Mouse (Mus musculus) stomach, embryonic 15.5 days (tissue): ENCODE results near the gene Gstp3. TPM values are rescaled to one million over a fixed set of nuclear protein-coding genes. Genes with fewer than 3 reads are reported as not detected.

Experiments used
- ATAC-seq: fragments of 200-750 bp; cut with Nextera tagmentation; 2 replicates; pipeline ENCODE4 v1.8.0; 2017; ENCODE audit warnings: low read depth, moderate number of reproducible peaks, moderate TSS enrichment; ENCODE audit not compliant: insufficient read depth, low FRiP score
- H3K27ac ChIP-seq: fragments of 300-500 bp; sonication (generic); 2 replicates; pipeline ENCODE4 v1.5.1; 2015; ENCODE audit warnings: mild to moderate bottlenecking, inconsistent platforms
- H3K27me3 ChIP-seq: fragments of 300-500 bp; sonication (generic); replicated peaks from 2 replicates; pipeline ENCODE4 v1.6.1; 2015; ENCODE audit warnings: inconsistent platforms
- H3K36me3 ChIP-seq: fragments of 300-500 bp; sonication (generic); 2 replicates; pipeline ENCODE4 v1.6.1; 2015; ENCODE audit warnings: inconsistent platforms
- H3K4me1 ChIP-seq: fragments of 300-500 bp; sonication (generic); 2 replicates; pipeline ENCODE4 v1.6.1; 2015; ENCODE audit warnings: inconsistent platforms
- H3K4me2 ChIP-seq: fragments of 300-500 bp; sonication (generic); 2 replicates; pipeline ENCODE4 v1.6.1; 2015; ENCODE audit warnings: mild to moderate bottlenecking, inconsistent platforms
- H3K4me3 ChIP-seq: fragments of 300-500 bp; sonication (generic); replicated peaks from 2 replicates; pipeline ENCODE4 v1.5.1; 2015; ENCODE audit warnings: inconsistent platforms
- H3K9ac ChIP-seq: fragments of 300-500 bp; sonication (generic); 2 replicates; pipeline ENCODE4 v1.6.1; 2015; ENCODE audit warnings: inconsistent platforms
- H3K9me3 ChIP-seq: fragments of 300-500 bp; sonication (generic); 2 replicates; pipeline ENCODE4 v1.6.1; 2016; ENCODE audit warnings: inconsistent platforms
- WGBS: fragments of 180-500 bp; shearing (Covaris S2); methylation state at CpG from one replicate; pipeline ENCODE4 v1.1.7; 2015; 5-methylcytosine and 5-hydroxymethylcytosine counted together
- polyA plus RNA-seq: library from polyadenylated mRNA; unstranded; fragments of >200 nt; fragmentation: Nextera tagmentation; extraction: Ambion mirVana; gene quantifications from 2 replicates; pipeline ENCODE4 v1.2.1, GENCODE M21; 2015

Gstp3 gene
- polyA plus RNA-seq, 1 experiment from 2014 or later, result 7.1 TPM

DNA sequence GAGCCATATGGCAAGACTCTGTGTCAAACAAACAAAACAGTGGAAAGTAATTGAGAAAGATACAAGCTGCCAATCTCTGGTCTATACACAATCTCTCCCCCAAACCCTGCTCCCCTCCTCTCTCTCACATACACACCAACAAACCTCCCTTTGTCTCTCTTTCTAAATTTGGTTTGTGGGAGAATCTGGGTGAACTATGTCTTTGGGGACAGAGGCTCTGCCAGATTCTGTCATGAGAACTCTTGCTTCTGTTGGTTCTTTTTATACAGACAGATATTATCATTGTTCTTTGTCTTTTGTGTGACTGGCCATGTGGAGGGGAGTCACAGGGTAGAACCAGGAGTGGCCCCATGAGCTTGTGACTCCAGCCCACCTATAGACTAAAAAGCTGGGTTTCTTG, 31.8 kb downstream of the Gstp3 start:
- Histone ChIP-seq H3K9me3 (no peaks in the 10 kb centered on the region), H3K4me2 (no peak overlapping the region), H3K36me3 (no peaks in the 10 kb centered on the region), H3K27ac (no peak overlapping the region), H3K4me3 (no peak overlapping the region), H3K9ac (no peak overlapping the region), H3K27me3 (no peaks in the 10 kb centered on the region), H3K4me1 (peaks cover 2% of the 10 kb centered on the region; the same call in 1 of the 2 replicates)
- ATAC-seq, result no peak

DNA sequence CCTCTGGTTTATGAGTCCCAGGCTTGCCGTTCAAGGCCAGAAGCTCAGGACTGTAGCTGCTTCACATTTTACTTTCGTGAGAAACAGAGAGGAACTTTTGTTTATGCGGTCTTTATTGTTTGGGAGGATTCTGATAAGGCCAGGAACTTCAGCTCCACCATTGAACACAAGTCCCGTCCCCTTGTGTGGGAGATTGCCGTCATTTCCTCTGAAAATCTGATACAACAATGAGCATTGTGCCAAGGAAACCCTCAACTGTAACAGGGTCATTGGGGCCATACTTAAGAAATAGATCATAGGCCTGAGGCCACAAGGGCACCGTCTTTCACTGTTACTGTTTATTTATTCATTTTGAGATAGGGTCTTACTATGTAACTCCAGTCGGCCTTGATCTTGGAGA, 36.2 kb downstream of the Gstp3 start:
- H3K27ac ChIP-seq, result no peak overlapping the region
- no peaks in the 10 kb centered on the region for H3K9me3 ChIP-seq
- 62% methylated on average over 7 of the region's 7 CpGs for WGBS
- H3K4me3 ChIP-seq, result no peak overlapping the region
- H3K36me3 ChIP-seq, result no peaks in the 10 kb centered on the region
- peaks cover 9% of the 10 kb centered on the region; the same call in 1 of the 2 replicates for H3K4me1 ChIP-seq
- no peaks in the 10 kb centered on the region for H3K27me3 ChIP-seq
- ATAC-seq, result no peak
- H3K4me2 ChIP-seq, result no peak overlapping the region
- no peak overlapping the region for H3K9ac ChIP-seq

- no peak overlapping the region for H3K9ac ChIP-seq
- H3K4me3 ChIP-seq, result no peak overlapping the region
- 29% methylated on average over 18 of the region's 18 CpGs for WGBS
- H3K4me2 ChIP-seq, result peak overlapping the region; percentile 8; the same call in 1 of the 2 replicates
- H3K9me3 ChIP-seq, result no peaks in the 10 kb centered on the region
- H3K36me3 ChIP-seq, result no peaks in the 10 kb centered on the region
- peaks cover 9% of the 10 kb centered on the region; the same call in 1 of the 2 replicates for H3K4me1 ChIP-seq
- 0 out of 2 replicates have a peak overlapping the region, but pooled peaks have one; percentile 16 for H3K27ac ChIP-seq
- no peaks in the 10 kb centered on the region for H3K27me3 ChIP-seq
- peak; percentile 79 for ATAC-seq
Measured at GRCm38 (mm10) chr19:4018743-4019583, 40.4 kb downstream of the Gstp3 start.

- ATAC-seq, result no peak
- H3K4me3 ChIP-seq, result no peak overlapping the region
- WGBS, result 53% methylated on average over 10 of the region's 10 CpGs
Measured at GRCm38 (mm10) chr19:4017921-4018587, 41.3 kb downstream of the Gstp3 start.

GRCm38 (mm10) chr19:4015635-4016034, 43.7 kb downstream of the Gstp3 start:
- Histone ChIP-seq H3K9ac (no peak overlapping the region), H3K4me1 (peaks cover 23% of the 10 kb centered on the region), H3K27ac (no peak overlapping the region), H3K27me3 (no peaks in the 10 kb centered on the region), H3K9me3 (no peaks in the 10 kb centered on the region), H3K36me3 (peaks cover 4% of the 10 kb centered on the region; the same call in 1 of the 2 replicates), H3K4me2 (no peak overlapping the region), H3K4me3 (no peak overlapping the region)
- WGBS, result 60% methylated on average over 5 of the region's 5 CpGs
- no peak for ATAC-seq

More at GRCm38 (mm10) chr19:4017921-4018587, 41.3 kb downstream of the Gstp3 start:
- Histone ChIP-seq H3K9me3 (no peaks in the 10 kb centered on the region), H3K9ac (no peak overlapping the region), H3K36me3 (no peaks in the 10 kb centered on the region), H3K4me2 (no peak overlapping the region), H3K27ac (no peak overlapping the region), H3K27me3 (no peaks in the 10 kb centered on the region), H3K4me1 (peaks cover 10% of the 10 kb centered on the region)

GRCm38 (mm10) chr19:4014802-4015201, 44.6 kb downstream of the Gstp3 start:
- H3K9ac ChIP-seq, result no peak overlapping the region
- no peaks in the 10 kb centered on the region for H3K9me3 ChIP-seq
- H3K27me3 ChIP-seq, result no peaks in the 10 kb centered on the region
- H3K27ac ChIP-seq, result no peak overlapping the region
- no peak for ATAC-seq
- H3K4me1 ChIP-seq, result peaks cover 23% of the 10 kb centered on the region
- H3K36me3 ChIP-seq, result peaks cover 4% of the 10 kb centered on the region; the same call in 1 of the 2 replicates
- no peak overlapping the region for H3K4me2 ChIP-seq
- H3K4me3 ChIP-seq, result no peak overlapping the region

DNA sequence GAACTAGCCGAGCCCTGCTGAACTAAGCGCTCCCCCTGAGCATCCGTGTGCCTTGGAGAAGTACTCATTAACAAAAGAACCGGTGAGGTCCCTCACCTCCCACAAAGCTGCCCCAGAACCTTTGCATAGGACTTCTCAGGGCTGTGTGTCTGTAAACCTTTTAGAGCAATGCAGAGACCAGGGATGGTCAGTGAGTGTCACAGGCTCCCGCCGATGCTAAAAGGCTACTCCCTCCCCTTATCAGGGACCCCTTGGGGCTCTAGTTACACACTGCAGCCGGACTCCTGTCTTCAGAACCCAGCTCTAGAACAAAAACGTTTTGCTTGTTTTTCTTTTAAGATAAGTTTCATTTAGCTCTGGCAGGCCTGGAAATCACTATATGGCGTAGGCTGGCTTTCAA, 46.3 kb downstream of the Gstp3 start:
- H3K27ac ChIP-seq, result peak overlapping the region; percentile 54; the same call in 1 of the 2 replicates
- peak overlapping the region; percentile 94 for H3K4me3 ChIP-seq
- peaks cover 15% of the 10 kb centered on the region; the same call in 1 of the 2 replicates for H3K36me3 ChIP-seq
- H3K4me2 ChIP-seq, result peak overlapping the region; percentile 71
- peak; percentile 12 for ATAC-seq
- no peak overlapping the region for H3K9ac ChIP-seq
- WGBS, result 15% methylated on average over 9 of the region's 9 CpGs
- no peaks in the 10 kb centered on the region for H3K9me3 ChIP-seq
- H3K4me1 ChIP-seq, result peaks cover 14% of the 10 kb centered on the region
- H3K27me3 ChIP-seq, result no peaks in the 10 kb centered on the region

DNA sequence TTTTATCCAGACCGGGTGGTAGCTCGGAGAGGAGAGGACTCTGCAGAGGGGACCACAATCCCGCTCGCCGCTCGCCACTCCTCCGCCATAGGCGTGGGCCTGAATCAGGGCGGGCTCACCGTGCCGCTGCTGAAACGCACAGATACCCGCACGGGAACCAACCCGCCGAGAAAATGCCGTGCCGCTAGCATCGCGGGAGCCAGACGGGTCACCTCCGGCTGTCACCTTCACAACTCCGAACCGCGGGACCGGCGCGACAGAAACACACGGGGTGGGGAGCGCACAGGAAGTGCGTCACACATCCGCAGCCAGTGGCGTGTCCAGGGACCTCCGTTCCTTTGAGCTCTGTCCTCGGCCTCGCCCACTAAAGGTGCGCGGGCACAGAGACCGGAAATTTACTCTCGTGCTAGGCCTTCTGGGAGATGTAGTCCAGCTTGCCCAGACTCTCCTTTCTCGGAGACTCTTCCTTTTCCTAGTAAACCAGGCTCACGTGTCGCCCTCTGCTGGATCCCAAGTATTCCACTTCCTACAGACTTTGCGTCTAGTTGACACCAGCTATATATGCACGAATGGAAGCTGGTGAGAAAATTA, 46.8 kb downstream of the Gstp3 start, which contains the start of gene Ndufv1:
Ndufv1 (minus strand) TSS at position 375 of the 591 bp plus-strand sequence.
- peaks cover 20% of the 10 kb centered on the region for H3K36me3 ChIP-seq
- peak within 1 kb of the TSS; percentile 71 for H3K4me2 ChIP-seq
- WGBS, result under 1% methylated on average over 45 of the region's 45 CpGs
- peak; percentile 99 for ATAC-seq
- H3K4me3 ChIP-seq, result peak within 1 kb of the TSS; percentile 94
- H3K9ac ChIP-seq, result peak within 1 kb of the TSS; percentile 82
- H3K4me1 ChIP-seq, result peaks cover 14% of the 10 kb centered on the region
- no peaks in the 10 kb centered on the region for H3K27me3 ChIP-seq
- peak within 1 kb of the TSS; percentile 68 for H3K27ac ChIP-seq
- H3K9me3 ChIP-seq, result no peaks in the 10 kb centered on the region

- WGBS, result 91% methylated on average over 5 of the region's 5 CpGs
- no peaks in the 10 kb centered on the region for H3K9me3 ChIP-seq
- peaks cover 31% of the 10 kb centered on the region for H3K36me3 ChIP-seq
- H3K27ac ChIP-seq, result no peak overlapping the region
- no peak overlapping the region for H3K4me3 ChIP-seq
- H3K9ac ChIP-seq, result no peak overlapping the region
- H3K27me3 ChIP-seq, result no peaks in the 10 kb centered on the region
- ATAC-seq, result no peak
- no peak overlapping the region for H3K4me2 ChIP-seq
- peaks cover 14% of the 10 kb centered on the region for H3K4me1 ChIP-seq
Measured at GRCm38 (mm10) chr19:4011086-4011485, 48.3 kb downstream of the Gstp3 start.
